Mouse (Mus musculus): ENCODE results near the gene Slc8a1. TPM values are rescaled to one million over a fixed set of nuclear protein-coding genes. Genes with fewer than 3 reads are reported as not detected.

Slc8a1 gene
- total and polyA plus RNA-seq, 3 experiments, result 0.11 TPM; not detected in 2

GRCm38 (mm10) chr17:81404225-81404624, 334.0 kb downstream of the Slc8a1 start:
- DNase-seq (ENCODE audit: low spot score), result no peak
- Histone ChIP-seq H3K36me3 (replicated peaks) (no peaks in the 10 kb centered on the region), H3K4me3 (ENCODE audit: low read depth, low read length) (no peak overlapping the region), H3K27me3 (ENCODE audit: insufficient read depth, low read length) (no peaks in the 10 kb centered on the region), H3K4me1 (ENCODE audit: insufficient read depth, low read depth, low read length) (no peaks in the 10 kb centered on the region), H3K9me3 (replicated peaks) (peaks cover 13% of the 10 kb centered on the region)
- no peak for ATAC-seq (ENCODE audit: extremely low read depth, insufficient number of reproducible peaks, low FRiP score, poor library complexity, severe bottlenecking)
- TF ChIP-seq GATA2 (IDR thresholded peaks at IDR 0.05; ENCODE audit: borderline replicate concordance, low read depth, low read length) (no peak), POLR2AphosphoS5 (IDR thresholded peaks at IDR 0.05; ENCODE audit: insufficient replicate concordance, low read depth, low read length) (no peak), TAL1 (conservative IDR thresholded peaks at IDR 0.05; ENCODE audit: low read depth, low read length) (no peak), GATA1 (IDR thresholded peaks at IDR 0.05; ENCODE audit: borderline replicate concordance, low read length) (no peak), CTCF (IDR thresholded peaks at IDR 0.05; ENCODE audit: low read depth, low read length) (no peak)

- DNase-seq (ENCODE audit: low spot score) (no peak), ATAC-seq (ENCODE audit: extremely low read depth, insufficient number of reproducible peaks, low FRiP score, poor library complexity, severe bottlenecking) (no peak)
- H3K4me3 ChIP-seq (ENCODE audit: low read depth, low read length), result no peak overlapping the region
- TF ChIP-seq CTCF (IDR thresholded peaks at IDR 0.05; ENCODE audit: low read depth, low read length), result no peak
- no peak for TF ChIP-seq POLR2AphosphoS5 (IDR thresholded peaks at IDR 0.05; ENCODE audit: insufficient replicate concordance, low read depth, low read length)
- no peak for TF ChIP-seq TAL1 (conservative IDR thresholded peaks at IDR 0.05; ENCODE audit: low read depth, low read length)
- TF ChIP-seq GATA2 (IDR thresholded peaks at IDR 0.05; ENCODE audit: borderline replicate concordance, low read depth, low read length), result no peak
- TF ChIP-seq GATA1 (IDR thresholded peaks at IDR 0.05; ENCODE audit: borderline replicate concordance, low read length), result no peak
- no peaks in the 10 kb centered on the region for H3K27me3 ChIP-seq (ENCODE audit: insufficient read depth, low read length)
- H3K4me1 ChIP-seq (ENCODE audit: insufficient read depth, low read depth, low read length), result no peaks in the 10 kb centered on the region
- no peaks in the 10 kb centered on the region for H3K36me3 ChIP-seq (replicated peaks)
- peaks cover 11% of the 10 kb centered on the region for H3K9me3 ChIP-seq (replicated peaks)
Measured at GRCm38 (mm10) chr17:81403121-81403520, 335.1 kb downstream of the Slc8a1 start.

DNA sequence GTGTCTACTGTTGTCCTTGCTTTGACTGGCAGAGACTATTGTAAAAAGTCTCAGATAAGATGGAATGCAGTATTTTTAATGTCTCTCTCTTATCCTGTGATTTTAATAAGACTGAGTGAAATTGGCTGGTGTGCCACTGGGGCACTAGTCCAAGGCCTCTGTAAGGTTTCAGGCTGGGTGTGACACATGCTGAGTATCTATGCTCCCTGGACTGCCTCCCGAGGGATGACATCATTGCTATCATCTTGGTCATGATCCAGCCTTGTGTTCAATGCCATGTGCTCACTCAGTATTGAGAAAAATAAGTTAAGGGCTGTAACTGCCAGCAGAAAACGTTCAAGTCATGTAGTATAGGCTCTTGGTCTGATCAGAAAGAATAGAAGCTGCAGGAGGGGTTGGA, 335.5 kb downstream of the Slc8a1 start:
- no peak for TF ChIP-seq CTCF (IDR thresholded peaks at IDR 0.05; ENCODE audit: low read depth, low read length)
- no peak for TF ChIP-seq GATA1 (IDR thresholded peaks at IDR 0.05; ENCODE audit: borderline replicate concordance, low read length)
- TF ChIP-seq TAL1 (conservative IDR thresholded peaks at IDR 0.05; ENCODE audit: low read depth, low read length), result no peak
- TF ChIP-seq POLR2AphosphoS5 (IDR thresholded peaks at IDR 0.05; ENCODE audit: insufficient replicate concordance, low read depth, low read length), result no peak
- no peak for TF ChIP-seq GATA2 (IDR thresholded peaks at IDR 0.05; ENCODE audit: borderline replicate concordance, low read depth, low read length)
- DNase-seq (ENCODE audit: low spot score) (no peak), ATAC-seq (ENCODE audit: extremely low read depth, insufficient number of reproducible peaks, low FRiP score, poor library complexity, severe bottlenecking) (no peak)

GRCm38 (mm10) chr17:81400377-81400776, 337.8 kb downstream of the Slc8a1 start:
- no peak for DNase-seq (ENCODE audit: low spot score)
- H3K4me1 ChIP-seq (ENCODE audit: insufficient read depth, low read depth, low read length), result no peaks in the 10 kb centered on the region
- no peak overlapping the region for H3K4me3 ChIP-seq (ENCODE audit: low read depth, low read length)
- H3K36me3 ChIP-seq (replicated peaks), result no peaks in the 10 kb centered on the region
- no peak for TF ChIP-seq POLR2AphosphoS5 (IDR thresholded peaks at IDR 0.05; ENCODE audit: insufficient replicate concordance, low read depth, low read length)
- no peak for TF ChIP-seq GATA1 (IDR thresholded peaks at IDR 0.05; ENCODE audit: borderline replicate concordance, low read length)
- H3K9me3 ChIP-seq (replicated peaks), result 0 out of 2 replicates have a peak, but pooled peaks cover 7% of the 10 kb centered on the region
- no peaks in the 10 kb centered on the region for H3K27me3 ChIP-seq (ENCODE audit: insufficient read depth, low read length)
- ATAC-seq (ENCODE audit: extremely low read depth, insufficient number of reproducible peaks, low FRiP score, poor library complexity, severe bottlenecking), result no peak

More for the DNA sequence above, 335.5 kb downstream of the Slc8a1 start:
- no peaks in the 10 kb centered on the region for H3K36me3 ChIP-seq (replicated peaks)
- H3K4me1 ChIP-seq (ENCODE audit: insufficient read depth, low read depth, low read length), result no peaks in the 10 kb centered on the region
- no peaks in the 10 kb centered on the region for H3K27me3 ChIP-seq (ENCODE audit: insufficient read depth, low read length)
- 0 out of 2 replicates have a peak, but pooled peaks cover 6% of the 10 kb centered on the region for H3K9me3 ChIP-seq (replicated peaks)
- H3K4me3 ChIP-seq (ENCODE audit: low read depth, low read length), result no peak overlapping the region

GRCm38 (mm10) chr17:81397434-81397833, 340.7 kb downstream of the Slc8a1 start:
- H3K9me3 ChIP-seq (replicated peaks), result peaks cover 4% of the 10 kb centered on the region; the same call in 1 of the 2 replicates
- H3K36me3 ChIP-seq (replicated peaks), result no peaks in the 10 kb centered on the region
- no peak for TF ChIP-seq POLR2AphosphoS5 (IDR thresholded peaks at IDR 0.05; ENCODE audit: insufficient replicate concordance, low read depth, low read length)
- no peak for TF ChIP-seq CTCF (IDR thresholded peaks at IDR 0.05; ENCODE audit: low read depth, low read length)
- TF ChIP-seq GATA2 (IDR thresholded peaks at IDR 0.05; ENCODE audit: borderline replicate concordance, low read depth, low read length), result no peak
- no peak for TF ChIP-seq GATA1 (IDR thresholded peaks at IDR 0.05; ENCODE audit: borderline replicate concordance, low read length)
- no peak for TF ChIP-seq TAL1 (conservative IDR thresholded peaks at IDR 0.05; ENCODE audit: low read depth, low read length)
- H3K4me3 ChIP-seq (ENCODE audit: low read depth, low read length), result no peak overlapping the region
- H3K27me3 ChIP-seq (ENCODE audit: insufficient read depth, low read length), result no peaks in the 10 kb centered on the region
- no peak for ATAC-seq (ENCODE audit: extremely low read depth, insufficient number of reproducible peaks, low FRiP score, poor library complexity, severe bottlenecking)
- no peaks in the 10 kb centered on the region for H3K4me1 ChIP-seq (ENCODE audit: insufficient read depth, low read depth, low read length)
- DNase-seq (ENCODE audit: low spot score), result no peak

GRCm38 (mm10) chr17:81394124-81394523, 344.1 kb downstream of the Slc8a1 start:
- no peak for ATAC-seq (ENCODE audit: extremely low read depth, insufficient number of reproducible peaks, low FRiP score, poor library complexity, severe bottlenecking)
- no peaks in the 10 kb centered on the region for H3K27me3 ChIP-seq (ENCODE audit: insufficient read depth, low read length)
- no peak for DNase-seq (ENCODE audit: low spot score)
- peaks cover 4% of the 10 kb centered on the region; the same call in 1 of the 2 replicates for H3K9me3 ChIP-seq (replicated peaks)
- H3K4me1 ChIP-seq (ENCODE audit: insufficient read depth, low read depth, low read length), result no peaks in the 10 kb centered on the region
- no peak for TF ChIP-seq POLR2AphosphoS5 (IDR thresholded peaks at IDR 0.05; ENCODE audit: insufficient replicate concordance, low read depth, low read length)
- no peak for TF ChIP-seq GATA2 (IDR thresholded peaks at IDR 0.05; ENCODE audit: borderline replicate concordance, low read depth, low read length)
- no peak for TF ChIP-seq TAL1 (conservative IDR thresholded peaks at IDR 0.05; ENCODE audit: low read depth, low read length)
- no peak for TF ChIP-seq CTCF (IDR thresholded peaks at IDR 0.05; ENCODE audit: low read depth, low read length)
- no peaks in the 10 kb centered on the region for H3K36me3 ChIP-seq (replicated peaks)
- no peak overlapping the region for H3K4me3 ChIP-seq (ENCODE audit: low read depth, low read length)
